Mouse (Mus musculus) erythroblast, adult 5-6 weeks (primary cell): Measurements from ENCODE around the gene Slc30a6. TPM values are rescaled to one million over a fixed set of nuclear protein-coding genes. Genes with fewer than 3 reads are reported as not detected.
"Not testable (repeated sequence)": the region's sequence is repeated elsewhere in the genome, so short reads cannot be mapped to it uniquely, and the experiment has no call there.

Experiments
- ATAC-seq: replicated peaks from 2 replicates; pipeline ENCODE4 v1.8.0; 2016; ENCODE audit warnings: moderate number of reproducible peaks, mild to moderate bottlenecking, moderate TSS enrichment, inconsistent platforms; ENCODE audit not compliant: poor library complexity, low FRiP score, severe bottlenecking
- total RNA-seq, 2 experiments: library from RNA; stranded (forward) in 1 of 2; stranded (reverse) in 1 of 2; fragments of 150-400 nt in 1 of 2; fragments of 200-764, 138-1000 nt in 1 of 2; gene quantifications; 2 replicates each; pipeline versions ENCODE4 v1.2.3 to v1.2.4; 2015 to 2017; ENCODE audit warnings: low replicate concordance in 2 of 2

Gene Slc30a6
- total RNA-seq, 2 experiments from 2014 or later, result 0.58 to 2.4 TPM

GRCm38 (mm10) chr17:74437762-74438161 lies 42.4 kb downstream of the Slc30a6 start:
- ATAC-seq, result no peak

GRCm38 (mm10) chr17:74440486-74440885 lies 45.1 kb downstream of the Slc30a6 start:
- ATAC-seq, result no peak

- no peak for ATAC-seq
Observed at GRCm38 (mm10) chr17:74449776-74450175, 54.4 kb downstream of the Slc30a6 start.

- ATAC-seq, result no peak
Observed at GRCm38 (mm10) chr17:74453928-74454327, 58.5 kb downstream of the Slc30a6 start.

- ATAC-seq, result no peak
Observed at GRCm38 (mm10) chr17:74454660-74455059, 59.3 kb downstream of the Slc30a6 start.

- no peak; the same call in 1 of the 2 replicates for ATAC-seq
Observed at GRCm38 (mm10) chr17:74455426-74455825, 60.0 kb downstream of the Slc30a6 start.

GRCm38 (mm10) chr17:74456825-74457224 lies 61.4 kb downstream of the Slc30a6 start:
- no peak for ATAC-seq

GRCm38 (mm10) chr17:74457972-74458677 lies 62.7 kb downstream of the Slc30a6 start:
- ATAC-seq, result no peak

- no peak for ATAC-seq
Observed at GRCm38 (mm10) chr17:74458711-74459408, 63.5 kb downstream of the Slc30a6 start, which contains the start of gene Nlrc4. Nlrc4 (minus strand) TSS chr17:74459142.

GRCm38 (mm10) chr17:74463510-74463909 lies 68.1 kb downstream of the Slc30a6 start:
- ATAC-seq, result no peak

GRCm38 (mm10) chr17:74467981-74468380 lies 72.6 kb downstream of the Slc30a6 start:
- ATAC-seq, result not testable (repeated sequence)

- not testable (repeated sequence) for ATAC-seq
Observed at GRCm38 (mm10) chr17:74470133-74470532, 74.7 kb downstream of the Slc30a6 start.

Other genes with a start within 250 kb of the Slc30a6 start
- 287 and 347 TPM in 2 replicates for gene Memo1, start 100.1 kb upstream of the Slc30a6 start, total RNA-seq (2015; ENCODE audit: low replicate concordance)
- gene Memo1, start 100.1 kb upstream of the Slc30a6 start, total RNA-seq (2017; ENCODE audit: low replicate concordance), result 544 and 662 TPM in 2 replicates
- 50.2 and 65.9 TPM in 2 replicates for gene Dpy30, start 71.7 kb upstream of the Slc30a6 start, total RNA-seq (2015; ENCODE audit: low replicate concordance)
- 34.2 and 52.1 TPM in 2 replicates for gene Dpy30, start 71.7 kb upstream of the Slc30a6 start, total RNA-seq (2017; ENCODE audit: low replicate concordance)
- 12.5 and 14.4 TPM in 2 replicates for gene Spast, start 56.6 kb upstream of the Slc30a6 start, total RNA-seq (2015; ENCODE audit: low replicate concordance)
- gene Spast, start 56.6 kb upstream of the Slc30a6 start, total RNA-seq (2017; ENCODE audit: low replicate concordance), result 18.1 and 21.4 TPM in 2 replicates
- 1.3 and 2.9 TPM in 2 replicates for gene Nlrc4, start 63.5 kb downstream of the Slc30a6 start, total RNA-seq (2015; ENCODE audit: low replicate concordance)
- 1.1 and 1.3 TPM in 2 replicates for gene Nlrc4, start 63.5 kb downstream of the Slc30a6 start, total RNA-seq (2017; ENCODE audit: low replicate concordance)
- gene Yipf4, start 93.9 kb downstream of the Slc30a6 start, total RNA-seq (2015; ENCODE audit: low replicate concordance), result 280 and 306 TPM in 2 replicates
- gene Yipf4, start 93.9 kb downstream of the Slc30a6 start, total RNA-seq (2017; ENCODE audit: low replicate concordance), result 409 and 455 TPM in 2 replicates
- gene Birc6, start 132.7 kb downstream of the Slc30a6 start, total RNA-seq (2015; ENCODE audit: low replicate concordance), result 54.4 and 88.6 TPM in 2 replicates
- 40.4 and 48.6 TPM in 2 replicates for gene Birc6, start 132.7 kb downstream of the Slc30a6 start, total RNA-seq (2017; ENCODE audit: low replicate concordance)